Mouse (Mus musculus) stomach, embryonic 15.5 days (tissue): ENCODE results near the gene Itgb2l. TPM values are rescaled to one million over a fixed set of nuclear protein-coding genes. Genes with fewer than 3 reads are reported as not detected.
A peak's percentile ranks its signal among the peaks of the same experiment; 100 is the strongest.

Experiments
- ATAC-seq: fragments of 200-750 bp; cut with Nextera tagmentation; 2 replicates; pipeline ENCODE4 v1.8.0; 2017; ENCODE audit warnings: low read depth, moderate number of reproducible peaks, moderate TSS enrichment; ENCODE audit not compliant: insufficient read depth, low FRiP score
- H3K27ac ChIP-seq: fragments of 300-500 bp; sonication (generic); 2 replicates; pipeline ENCODE4 v1.5.1; 2015; ENCODE audit warnings: mild to moderate bottlenecking, inconsistent platforms
- H3K27me3 ChIP-seq: fragments of 300-500 bp; sonication (generic); replicated peaks from 2 replicates; pipeline ENCODE4 v1.6.1; 2015; ENCODE audit warnings: inconsistent platforms
- H3K36me3 ChIP-seq: fragments of 300-500 bp; sonication (generic); 2 replicates; pipeline ENCODE4 v1.6.1; 2015; ENCODE audit warnings: inconsistent platforms
- H3K4me1 ChIP-seq: fragments of 300-500 bp; sonication (generic); 2 replicates; pipeline ENCODE4 v1.6.1; 2015; ENCODE audit warnings: inconsistent platforms
- H3K4me2 ChIP-seq: fragments of 300-500 bp; sonication (generic); 2 replicates; pipeline ENCODE4 v1.6.1; 2015; ENCODE audit warnings: mild to moderate bottlenecking, inconsistent platforms
- H3K4me3 ChIP-seq: fragments of 300-500 bp; sonication (generic); replicated peaks from 2 replicates; pipeline ENCODE4 v1.5.1; 2015; ENCODE audit warnings: inconsistent platforms
- H3K9ac ChIP-seq: fragments of 300-500 bp; sonication (generic); 2 replicates; pipeline ENCODE4 v1.6.1; 2015; ENCODE audit warnings: inconsistent platforms
- H3K9me3 ChIP-seq: fragments of 300-500 bp; sonication (generic); 2 replicates; pipeline ENCODE4 v1.6.1; 2016; ENCODE audit warnings: inconsistent platforms
- WGBS: fragments of 180-500 bp; shearing (Covaris S2); methylation state at CpG from one replicate; pipeline ENCODE4 v1.1.7; 2015; 5-methylcytosine and 5-hydroxymethylcytosine counted together
- polyA plus RNA-seq: library from polyadenylated mRNA; unstranded; fragments of >200 nt; fragmentation: Nextera tagmentation; extraction: Ambion mirVana; gene quantifications from 2 replicates; pipeline ENCODE4 v1.2.1, GENCODE M21; 2015

Itgb2l gene
- polyA plus RNA-seq, 1 experiment from 2014 or later, result 1.2 TPM

DNA sequence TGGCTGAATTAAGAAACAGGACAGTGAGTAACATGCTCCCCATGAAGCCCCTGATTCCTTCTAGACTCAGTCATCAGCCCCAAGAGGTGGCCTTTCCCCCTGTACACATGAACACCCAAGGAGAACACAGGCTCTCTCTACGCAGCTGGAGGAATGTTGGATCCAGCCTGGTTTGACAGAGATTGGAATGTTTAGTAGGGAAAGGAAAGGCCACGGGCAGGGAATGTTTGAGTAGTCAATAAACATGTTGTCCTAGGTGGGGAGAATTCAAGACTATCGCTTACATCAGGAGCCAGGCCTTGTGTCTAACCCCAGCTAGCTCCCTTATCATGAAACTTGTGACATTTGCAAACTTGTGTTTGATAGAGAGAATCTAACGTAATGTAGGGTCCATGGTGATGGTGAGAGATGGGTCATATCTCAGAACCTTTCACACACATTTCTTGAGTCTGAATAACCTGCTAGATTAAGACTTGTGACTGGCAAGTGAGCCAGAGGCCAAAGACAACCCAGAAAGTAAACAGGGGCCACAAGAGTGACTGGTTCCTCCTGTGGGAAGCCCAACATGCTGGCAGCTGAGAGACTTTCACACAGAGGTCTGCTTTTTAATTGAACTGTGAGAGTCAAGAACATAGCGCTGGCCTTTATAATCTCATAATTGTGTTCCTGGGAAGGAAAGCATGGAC lies 60.8 kb downstream of the Itgb2l start:
- Histone ChIP-seq H3K27ac (0 out of 2 replicates have a peak overlapping the region, but pooled peaks have one; percentile 22), H3K9me3 (no peaks in the 10 kb centered on the region), H3K27me3 (no peaks in the 10 kb centered on the region), H3K36me3 (no peaks in the 10 kb centered on the region), H3K4me2 (no peak overlapping the region), H3K9ac (no peak overlapping the region), H3K4me1 (no peaks in the 10 kb centered on the region), H3K4me3 (no peak overlapping the region)
- ATAC-seq, result peak; percentile 76
- WGBS, result 57% methylated on average over 5 of the region's 5 CpGs

DNA sequence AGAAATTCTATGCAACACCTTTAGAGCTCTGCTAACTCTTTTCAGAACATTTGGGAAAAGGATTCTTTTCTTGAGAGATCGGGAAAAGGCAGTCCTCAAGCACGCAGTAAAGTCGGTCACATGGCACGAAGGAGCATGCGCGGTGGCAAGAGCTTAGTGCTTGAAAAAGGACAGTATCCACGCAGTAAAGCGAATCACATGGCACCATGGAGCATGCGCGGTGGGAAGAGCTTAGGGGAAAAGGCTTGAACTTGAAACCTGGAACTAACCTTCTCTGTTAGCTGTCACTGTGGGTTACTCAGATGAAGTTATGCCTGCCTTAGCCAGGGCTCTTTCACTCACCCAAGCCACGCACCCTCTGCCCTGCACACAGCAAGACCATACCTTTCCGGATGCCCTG lies 62.0 kb downstream of the Itgb2l start:
- Histone ChIP-seq H3K4me3 (no peak overlapping the region), H3K4me2 (no peak overlapping the region), H3K4me1 (no peaks in the 10 kb centered on the region), H3K36me3 (no peaks in the 10 kb centered on the region), H3K27me3 (no peaks in the 10 kb centered on the region), H3K9me3 (no peaks in the 10 kb centered on the region), H3K27ac (no peak overlapping the region), H3K9ac (no peak overlapping the region)
- ATAC-seq, result no peak
- WGBS, result 91% methylated on average over 12 of the region's 12 CpGs

DNA sequence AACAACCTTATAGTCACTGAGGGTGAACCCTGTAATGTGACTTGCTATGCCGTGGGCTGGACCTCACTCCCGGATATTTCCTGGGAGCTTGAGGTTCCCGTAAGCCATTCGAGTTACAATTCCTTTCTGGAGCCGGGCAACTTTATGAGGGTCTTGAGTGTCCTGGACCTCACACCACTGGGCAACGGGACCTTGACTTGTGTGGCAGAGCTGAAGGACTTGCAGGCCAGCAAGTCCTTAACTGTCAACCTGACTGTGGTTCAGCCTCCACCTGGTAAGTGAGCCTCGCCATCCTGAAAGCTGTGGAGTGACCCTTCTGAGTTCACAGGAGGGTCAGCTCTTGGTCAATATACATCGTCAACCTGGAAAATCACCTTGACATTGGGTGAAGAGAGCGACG lies 65.3 kb downstream of the Itgb2l start:
- Histone ChIP-seq H3K27me3 (no peaks in the 10 kb centered on the region), H3K4me1 (no peaks in the 10 kb centered on the region), H3K36me3 (no peaks in the 10 kb centered on the region), H3K9me3 (no peaks in the 10 kb centered on the region), H3K27ac (no peak overlapping the region), H3K4me3 (no peak overlapping the region), H3K9ac (no peak overlapping the region), H3K4me2 (no peak overlapping the region)
- ATAC-seq, result no peak
- 87% methylated on average over 10 of the region's 10 CpGs for WGBS

DNA sequence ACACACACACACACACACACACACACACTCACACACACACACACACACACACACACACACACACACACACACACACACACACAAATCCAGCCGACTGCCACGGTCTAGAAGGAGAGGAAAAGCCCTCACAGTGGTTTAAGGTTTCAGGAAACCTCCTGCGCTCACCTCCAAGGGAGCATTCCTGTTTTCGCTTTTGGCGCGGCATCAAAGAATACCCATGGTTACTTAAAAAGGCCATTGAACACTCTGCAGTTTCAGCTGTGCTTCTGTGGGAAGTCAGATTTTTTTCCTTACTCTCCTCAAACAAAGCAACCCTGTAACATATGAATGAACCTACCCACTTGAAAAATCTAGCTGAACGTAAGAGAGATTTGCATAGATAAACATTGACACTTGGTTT lies 67.1 kb downstream of the Itgb2l start:
- Histone ChIP-seq H3K4me3 (no peak overlapping the region), H3K4me2 (no peak overlapping the region), H3K4me1 (no peaks in the 10 kb centered on the region), H3K9me3 (no peaks in the 10 kb centered on the region), H3K9ac (no peak overlapping the region), H3K27me3 (no peaks in the 10 kb centered on the region), H3K36me3 (no peaks in the 10 kb centered on the region), H3K27ac (no peak overlapping the region; the same call in 1 of the 2 replicates)
- 0 out of 2 replicates have a peak, but pooled peaks have one; percentile 48 for ATAC-seq
- 7% methylated on average over 7 of the region's 7 CpGs for WGBS

DNA sequence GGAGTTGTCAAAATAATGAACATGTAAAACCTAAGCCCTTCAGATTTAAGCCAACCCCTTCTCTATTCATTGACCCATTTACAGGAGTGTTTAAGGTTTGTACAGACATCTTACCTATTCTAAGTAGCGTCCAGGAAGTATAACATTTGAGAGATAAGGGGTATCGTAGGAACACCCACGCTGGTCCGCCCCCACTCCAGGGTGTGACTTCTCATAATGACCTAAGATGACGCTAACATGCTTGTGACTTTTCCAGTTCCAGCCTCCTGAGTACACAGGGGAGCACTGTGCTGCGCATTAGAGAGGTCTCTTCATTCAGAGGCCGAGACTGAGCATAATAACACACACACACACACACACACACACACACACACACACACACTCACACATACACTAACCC lies 67.9 kb downstream of the Itgb2l start:
- Histone ChIP-seq H3K36me3 (no peaks in the 10 kb centered on the region), H3K27ac (no peak overlapping the region), H3K4me3 (no peak overlapping the region), H3K4me2 (no peak overlapping the region), H3K9me3 (no peaks in the 10 kb centered on the region), H3K27me3 (no peaks in the 10 kb centered on the region), H3K4me1 (no peaks in the 10 kb centered on the region), H3K9ac (no peak overlapping the region)
- WGBS, result 69% methylated on average over 7 of the region's 7 CpGs
- ATAC-seq, result 0 out of 2 replicates have a peak, but pooled peaks have one; percentile 35

DNA sequence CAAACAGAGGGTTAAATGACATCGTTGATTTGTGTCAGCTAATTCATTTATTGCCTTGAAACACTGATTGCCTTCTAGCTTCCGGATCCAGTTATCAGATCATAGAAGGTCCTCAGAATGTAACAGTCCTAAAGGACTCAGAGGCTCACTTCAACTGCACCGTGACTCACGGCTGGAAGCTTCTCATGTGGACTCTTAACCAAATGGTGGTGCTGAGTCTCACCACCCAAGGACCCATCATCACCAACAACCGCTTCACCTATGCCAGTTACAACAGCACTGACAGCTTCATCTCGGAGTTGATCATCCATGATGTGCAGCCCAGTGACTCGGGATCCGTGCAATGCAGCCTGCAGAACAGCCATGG lies 70.7 kb downstream of the Itgb2l start:
- no peak overlapping the region for H3K27ac ChIP-seq
- H3K9ac ChIP-seq, result no peak overlapping the region
- no peak for ATAC-seq
- H3K27me3 ChIP-seq, result no peaks in the 10 kb centered on the region
- H3K9me3 ChIP-seq, result no peaks in the 10 kb centered on the region
- WGBS, result 72% methylated on average over 8 of the region's 8 CpGs
- H3K4me3 ChIP-seq, result no peak overlapping the region
- no peaks in the 10 kb centered on the region for H3K4me1 ChIP-seq
- no peaks in the 10 kb centered on the region for H3K36me3 ChIP-seq
- H3K4me2 ChIP-seq, result no peak overlapping the region

Other genes with a start within 250 kb of the Itgb2l start
- gene Sh3bgr, start 243.2 kb downstream of the Itgb2l start, polyA plus RNA-seq, result 29.2 and 35.6 TPM in 2 replicates
- 0.35 and 0.48 TPM in 2 replicates for gene B3galt5, start 207.8 kb downstream of the Itgb2l start, polyA plus RNA-seq
- gene Pcp4, start 24.0 kb upstream of the Itgb2l start, polyA plus RNA-seq, result 40.5 and 41.0 TPM in 2 replicates